Mouse (Mus musculus): ENCODE data around the gene Timeless.

Timeless gene

GRCm38 (mm10) chr10:128298702-128299171 is 66.9 kb downstream of the Timeless start, which contains the start of gene Il23a:
Il23a (minus strand) TSS chr10:128298752.
- DNase-seq: no peak

- DNase-seq: no peak
Measured at GRCm38 (mm10) chr10:128302357-128302756, 70.5 kb downstream of the Timeless start.

All from kidney, adult 18-20 months (tissue).